Mouse (Mus musculus) kidney, adult 8-10 months (tissue): ENCODE measurements around the gene Zfp84.
"Not testable (repeated sequence)": the region's sequence is repeated elsewhere in the genome, so short reads cannot be mapped to it uniquely, and the experiment has no call there.

Experiments used
- DNase-seq, 2 experiments: peaks; one replicate each; pipeline ENCODE4 v3.0.0; 2022

Zfp84 gene

DNA sequence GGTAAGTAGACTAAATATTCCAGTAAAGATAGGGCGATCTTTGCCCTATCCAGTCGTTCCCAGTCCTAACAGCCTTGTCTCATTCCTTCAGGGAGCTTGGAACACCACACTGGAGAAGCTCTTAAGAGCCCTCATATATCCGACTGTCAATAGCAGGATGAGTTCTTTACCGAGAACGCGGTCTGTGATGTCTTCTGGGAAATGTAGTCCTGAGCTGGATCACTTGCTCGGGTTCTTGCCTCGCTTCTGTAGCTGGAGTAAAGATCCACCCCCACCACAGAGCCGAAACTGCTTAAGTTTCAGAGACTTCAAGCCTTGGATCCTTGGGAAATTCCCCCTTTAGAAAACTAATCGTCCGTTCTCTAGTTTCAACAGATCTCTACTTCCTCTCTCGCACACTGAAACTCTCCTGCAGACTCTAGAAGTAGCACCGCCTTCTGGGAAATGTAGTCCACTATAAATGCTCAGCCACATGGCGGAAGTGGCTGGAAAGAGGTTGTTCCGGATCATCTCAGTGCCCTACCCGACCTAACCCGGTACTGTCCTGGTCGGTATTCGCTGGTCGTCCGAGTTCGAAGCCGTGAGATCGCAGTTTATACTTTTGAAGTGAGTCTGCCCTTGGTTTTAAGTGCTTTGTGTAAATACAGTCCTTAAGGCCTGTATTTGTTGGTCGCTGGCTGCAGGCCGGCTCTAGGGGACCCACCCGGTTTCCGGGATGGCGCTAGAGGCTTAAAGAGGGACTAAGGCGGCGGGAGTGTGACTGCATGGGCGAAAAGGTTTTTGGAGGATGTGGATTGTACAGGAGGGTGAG lies at the start of gene Zfp84:
TSS of gene Zfp84 (plus strand) at position 463 of the 811 bp plus-strand sequence.
- peak; percentile 93 to 95 for DNase-seq

DNA sequence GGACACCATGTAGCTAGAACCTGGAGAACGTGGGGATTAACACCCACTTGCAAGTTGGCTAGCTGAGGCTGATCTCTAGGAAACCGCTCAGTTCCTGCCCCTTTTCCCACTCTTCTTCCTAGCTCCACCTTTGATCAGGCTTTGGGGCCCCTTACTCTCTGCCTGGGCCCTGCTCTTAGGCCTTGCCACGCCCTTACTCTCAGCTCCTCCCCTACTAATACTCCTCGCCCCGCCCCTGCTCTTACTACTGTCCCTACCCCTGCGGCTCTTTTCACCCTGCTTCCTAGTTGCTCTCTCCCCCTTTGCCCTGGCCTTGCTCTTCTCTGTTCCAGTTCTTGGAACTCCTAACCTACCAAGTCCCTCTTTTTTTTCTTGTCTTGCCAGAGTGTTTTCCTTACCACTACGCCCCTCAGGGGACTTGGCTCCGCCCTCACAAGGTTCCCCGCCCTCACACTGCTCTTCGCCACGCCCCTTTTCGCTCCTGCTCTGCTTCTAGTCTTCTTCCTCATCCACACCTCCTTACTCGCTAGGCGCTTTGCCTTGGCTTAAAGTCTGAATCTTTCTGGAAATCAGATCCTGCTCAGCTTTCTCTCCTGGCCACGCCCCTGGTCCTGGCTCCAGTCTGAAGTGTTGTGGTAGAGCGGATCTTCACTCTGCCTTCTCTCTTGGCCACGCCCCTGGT lies 42.8 kb upstream of the Zfp84 start:
- DNase-seq = not testable (repeated sequence)

DNA sequence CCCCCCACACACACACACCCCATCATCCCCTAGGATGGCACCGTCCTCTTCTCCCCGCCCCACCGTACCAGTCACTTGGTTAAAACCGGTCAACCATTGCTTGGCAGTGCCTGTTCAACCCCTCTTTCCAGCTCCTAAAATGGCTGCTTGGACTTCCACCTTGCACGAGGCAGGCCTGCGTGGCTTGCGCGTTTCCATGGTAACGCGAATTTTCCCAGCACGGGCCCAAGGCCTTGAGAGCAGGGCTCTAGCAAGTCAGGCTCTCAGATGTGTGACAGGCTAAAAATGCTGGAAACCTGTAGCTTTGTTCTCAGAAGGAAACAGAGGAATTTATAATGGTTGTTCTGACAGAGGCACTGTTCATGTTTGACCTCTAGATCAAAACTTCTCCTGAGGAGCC lies 41.5 kb upstream of the Zfp84 start, which contains the start of gene Catsperg2:
TSS of gene Catsperg2 (minus strand) at position 173 of the 400 bp plus-strand sequence.
- not testable (repeated sequence) for DNase-seq

DNA sequence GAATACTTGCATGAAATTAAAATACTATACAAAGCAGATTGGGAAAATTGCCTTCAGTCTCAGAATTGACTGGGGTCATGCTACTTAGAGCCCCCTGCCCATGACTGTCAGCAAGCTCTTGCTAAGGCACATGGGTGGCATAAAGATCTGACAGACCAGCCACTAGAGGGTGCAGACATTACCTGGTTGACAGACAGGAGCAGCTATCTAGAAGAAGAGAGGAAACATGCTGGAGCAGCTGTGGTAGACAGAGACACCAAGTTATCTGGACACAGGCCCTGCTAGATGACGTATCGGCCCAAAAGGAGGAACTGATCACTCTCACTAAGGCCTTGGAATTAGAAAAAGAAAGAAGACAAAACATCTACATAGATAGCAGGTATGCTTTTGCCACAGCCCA lies 40.3 kb upstream of the Zfp84 start:
- DNase-seq = peak in 1 of 2 experiments; percentile 3

DNA sequence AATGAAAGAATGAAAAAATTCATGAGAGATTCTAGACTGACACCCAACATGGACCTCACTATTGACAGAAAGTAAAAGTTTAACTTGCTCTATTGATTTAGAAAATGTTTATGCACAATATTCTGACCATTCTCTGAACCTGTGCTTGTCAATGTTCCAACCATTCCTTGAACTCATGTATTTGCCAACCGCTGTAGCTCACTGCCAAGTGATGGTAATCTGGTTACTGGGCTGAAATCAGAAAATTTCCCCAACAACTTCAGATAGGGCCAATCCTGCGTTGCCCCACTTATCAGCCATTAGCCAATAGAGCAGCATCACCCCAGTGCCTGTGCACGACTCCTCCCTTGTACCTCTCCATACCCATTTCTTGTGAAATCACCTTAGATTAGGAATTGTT lies 26.1 kb upstream of the Zfp84 start:
- DNase-seq = no peak

DNA sequence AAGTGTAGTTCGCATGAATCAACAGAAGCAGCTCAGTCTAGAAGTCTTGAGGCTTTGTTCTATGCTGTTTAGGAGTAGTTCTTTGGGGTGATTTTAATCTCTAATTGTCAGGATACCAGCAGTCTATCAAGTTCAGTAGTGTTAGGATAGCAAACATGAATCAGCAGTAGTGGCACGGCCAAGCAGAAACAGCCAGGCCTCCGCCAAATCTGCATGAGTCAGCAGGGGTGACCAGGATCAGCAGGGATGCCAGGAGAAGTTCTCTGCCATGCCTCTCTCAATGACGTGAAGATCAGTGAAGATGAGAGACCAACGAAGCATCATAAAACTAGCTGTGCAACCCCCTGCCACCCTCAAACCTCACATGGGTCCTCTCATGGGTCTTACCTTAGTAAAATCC lies 7.9 kb upstream of the Zfp84 start:
- no peak for DNase-seq

DNA sequence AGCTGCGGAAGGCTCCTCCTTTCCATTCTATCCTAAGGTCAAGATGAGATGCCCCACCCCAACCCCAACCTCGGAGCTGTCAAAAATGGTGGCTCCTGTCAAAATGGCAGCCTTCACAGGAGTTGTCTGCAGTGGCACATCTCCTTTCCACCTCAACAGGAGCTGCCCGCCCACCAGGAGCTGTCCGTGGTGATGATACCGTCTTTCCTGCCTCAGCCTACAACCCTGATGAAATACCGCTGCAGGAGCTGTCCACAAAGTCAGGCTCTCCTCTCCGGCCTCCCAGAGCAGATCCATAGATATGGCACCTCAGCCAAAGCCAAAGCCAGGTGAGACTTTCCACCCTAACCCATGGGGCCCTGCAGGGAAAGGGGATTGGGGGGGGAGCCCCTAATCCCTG lies 3.6 kb upstream of the Zfp84 start:
- no peak for DNase-seq

DNA sequence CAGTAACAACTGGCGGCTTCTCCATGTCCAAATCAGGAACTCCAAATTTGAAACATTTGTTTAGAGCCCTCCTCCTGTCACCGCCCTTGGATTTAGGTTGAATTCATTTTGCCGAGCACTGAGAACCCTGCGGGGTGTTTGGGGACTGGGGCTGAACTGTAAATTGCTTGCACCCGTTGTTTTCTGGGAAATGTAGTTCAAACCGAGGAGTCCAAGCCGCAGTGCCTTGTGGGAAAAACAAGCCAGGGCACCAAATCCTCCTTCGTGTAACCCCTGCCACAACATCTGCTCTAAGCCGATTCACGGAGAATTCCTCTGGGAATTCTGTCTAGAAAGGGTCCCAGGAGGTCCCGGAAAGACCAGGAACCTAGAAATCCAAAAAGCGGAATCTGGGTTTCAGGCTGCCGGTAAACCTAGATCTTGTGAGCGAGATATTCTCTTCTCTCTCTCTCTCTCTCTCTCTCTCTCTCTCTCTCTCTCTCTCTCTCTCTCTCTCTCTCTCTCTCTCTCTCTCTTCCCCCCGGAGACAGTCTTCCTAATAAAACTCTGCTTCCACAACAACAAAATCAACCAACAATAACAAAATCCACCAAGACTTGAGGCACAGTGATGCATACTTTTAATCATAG lies 1.2 kb upstream of the Zfp84 start:
- peak; percentile 83 to 86 for DNase-seq

DNA sequence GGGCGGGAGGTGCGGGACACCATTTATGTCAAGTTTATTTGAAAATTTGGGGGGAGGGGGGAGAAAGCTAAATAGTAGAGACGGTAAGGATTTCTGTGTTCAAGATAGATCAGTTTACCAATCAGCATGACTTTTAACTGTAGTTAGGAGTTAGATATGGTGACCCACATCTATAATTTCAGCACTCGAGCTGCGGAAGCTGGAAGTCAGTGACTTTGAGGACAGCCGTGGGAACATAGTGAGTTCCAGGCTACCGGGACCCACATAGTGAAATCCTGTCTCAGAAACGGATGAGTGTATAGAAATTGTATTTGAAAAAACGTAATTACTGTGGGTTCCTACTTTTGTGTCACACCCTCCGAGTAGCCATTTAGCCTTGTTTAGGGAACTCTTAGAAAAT lies 628 bp downstream of the Zfp84 start:
- no peak for DNase-seq

DNA sequence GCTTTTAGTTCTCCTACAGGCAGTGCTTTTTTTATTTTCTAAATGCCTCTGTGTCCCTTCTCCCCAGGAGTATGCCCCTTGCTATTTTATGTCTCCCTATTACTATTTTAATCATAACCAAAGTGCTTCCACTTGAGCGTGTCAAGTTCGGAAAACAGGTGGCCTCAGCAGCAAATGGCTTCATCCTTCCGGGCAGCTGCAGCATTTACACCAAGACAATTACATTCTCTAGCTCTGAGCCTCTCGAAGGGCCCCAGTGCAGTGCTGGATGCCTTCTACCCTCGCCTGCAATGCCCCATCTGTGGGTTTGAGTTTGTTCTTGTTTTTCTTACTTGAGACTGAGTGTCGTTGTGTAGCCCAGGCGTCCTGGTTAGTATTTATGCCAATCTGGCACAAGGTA lies 5.2 kb downstream of the Zfp84 start:
- DNase-seq = no peak

DNA sequence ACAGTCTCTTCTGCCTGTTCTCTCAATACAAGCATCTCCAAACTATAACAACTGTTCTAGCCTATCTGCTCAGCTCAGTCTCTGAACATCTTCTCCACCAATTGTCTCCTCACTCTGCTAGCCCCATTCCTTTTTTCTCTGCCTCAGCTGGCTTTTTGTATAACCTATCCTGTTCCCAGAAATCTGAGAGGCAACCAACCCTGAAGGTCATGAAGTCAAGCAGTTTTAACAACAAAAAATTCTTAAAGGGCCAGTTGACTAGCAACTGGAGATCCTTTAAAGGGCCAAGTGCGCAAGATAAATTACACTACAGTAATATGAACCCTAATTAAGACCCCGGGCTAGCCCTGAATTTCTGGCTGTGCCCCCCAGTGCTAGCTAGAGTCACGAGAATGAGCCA lies 6.0 kb downstream of the Zfp84 start:
- no peak for DNase-seq

DNA sequence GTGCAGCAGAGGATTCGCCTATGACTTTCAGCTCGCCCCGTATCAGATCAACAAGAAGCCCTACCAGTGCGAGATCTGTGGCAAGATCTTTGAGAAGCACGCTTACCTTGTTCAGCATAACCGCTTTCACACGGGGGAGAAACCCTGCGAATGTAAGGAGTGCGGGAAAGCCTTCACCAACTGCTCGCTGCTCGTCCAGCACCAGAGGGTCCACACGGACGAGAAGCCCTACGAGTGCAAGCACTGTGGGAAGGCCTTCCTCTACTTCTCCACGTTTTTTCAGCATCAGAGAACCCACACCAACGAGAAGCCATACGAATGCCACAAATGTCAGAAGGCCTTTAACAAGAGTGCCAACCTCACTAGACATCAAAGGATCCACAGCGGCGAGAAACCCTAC lies 8.2 kb downstream of the Zfp84 start:
- DNase-seq = no peak

DNA sequence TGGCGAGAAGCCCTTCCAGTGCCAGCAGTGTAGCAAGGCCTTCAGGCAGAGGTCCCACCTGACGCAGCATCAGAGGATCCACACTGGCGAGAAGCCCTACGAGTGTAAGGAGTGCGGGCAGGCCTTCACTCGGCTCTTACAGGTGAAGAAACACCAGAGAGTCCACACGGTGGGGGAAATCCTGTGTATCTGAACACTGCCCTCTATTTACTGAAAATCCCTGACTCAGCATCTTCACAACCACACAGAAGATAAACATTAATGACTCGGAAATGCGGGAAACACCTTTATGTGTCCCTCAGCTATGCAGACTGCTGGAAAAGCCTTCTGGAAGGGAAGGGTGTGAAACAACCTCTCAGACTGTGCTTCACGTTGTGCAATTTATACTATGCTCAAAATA lies 9.0 kb downstream of the Zfp84 start:
- no peak for DNase-seq

DNA sequence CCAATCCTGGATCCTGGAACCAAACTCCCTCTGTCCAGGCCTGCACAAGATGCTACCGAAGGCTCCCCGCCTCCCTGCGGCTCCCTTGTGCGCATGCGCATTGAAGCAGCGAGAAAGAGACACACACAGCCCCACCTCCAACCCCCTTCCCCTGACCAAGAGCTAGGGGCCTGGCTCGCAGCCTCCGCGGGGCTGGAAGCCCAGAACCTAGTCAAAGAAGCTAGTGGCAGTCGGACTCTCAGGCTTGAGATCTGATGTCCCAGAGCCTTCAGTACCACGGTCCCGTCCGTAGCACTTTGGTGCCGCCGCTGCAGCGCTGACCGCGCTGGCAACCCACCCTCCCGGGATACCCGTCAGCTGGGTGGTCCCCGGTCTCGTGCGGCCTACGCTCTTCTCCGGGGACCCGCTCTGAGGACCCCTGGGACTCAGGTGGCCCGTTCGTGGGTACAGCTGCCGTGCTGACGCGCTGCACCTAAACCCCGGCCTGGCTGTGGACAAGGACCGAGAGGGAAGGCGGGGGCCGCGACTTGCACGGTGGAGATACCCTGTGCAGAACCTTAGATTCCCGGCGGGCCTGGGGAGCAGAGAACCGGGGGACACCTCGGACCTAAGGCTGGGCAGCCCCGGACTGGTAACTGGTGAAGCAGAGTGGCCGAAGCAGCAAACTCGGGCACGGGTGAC lies 15.7 kb downstream of the Zfp84 start, which contains the start of gene Zfp30:
TSS of gene Zfp30 (plus strand) at position 128 of the 681 bp plus-strand sequence.
- peak; percentile 80 to 83 for DNase-seq

DNA sequence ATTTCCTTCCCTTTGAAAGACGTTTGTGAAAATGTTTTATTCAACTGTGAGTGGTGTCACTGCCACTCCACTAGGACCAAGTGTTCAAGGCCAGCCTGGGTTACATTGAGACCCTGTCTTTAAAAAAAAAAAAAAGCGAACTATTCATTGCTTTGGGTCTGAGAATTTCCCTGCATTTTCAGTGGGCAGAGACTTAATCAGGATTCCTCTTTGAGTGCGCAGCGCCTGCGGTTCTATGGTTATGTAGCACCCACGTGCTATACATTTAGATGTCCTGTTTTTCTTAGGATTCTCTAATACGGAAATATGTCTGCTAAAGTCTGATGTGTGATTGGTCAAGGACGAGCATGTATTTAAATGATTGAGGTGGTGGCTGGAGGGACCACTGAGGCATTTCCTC lies 16.7 kb downstream of the Zfp84 start:
- DNase-seq = no peak

DNA sequence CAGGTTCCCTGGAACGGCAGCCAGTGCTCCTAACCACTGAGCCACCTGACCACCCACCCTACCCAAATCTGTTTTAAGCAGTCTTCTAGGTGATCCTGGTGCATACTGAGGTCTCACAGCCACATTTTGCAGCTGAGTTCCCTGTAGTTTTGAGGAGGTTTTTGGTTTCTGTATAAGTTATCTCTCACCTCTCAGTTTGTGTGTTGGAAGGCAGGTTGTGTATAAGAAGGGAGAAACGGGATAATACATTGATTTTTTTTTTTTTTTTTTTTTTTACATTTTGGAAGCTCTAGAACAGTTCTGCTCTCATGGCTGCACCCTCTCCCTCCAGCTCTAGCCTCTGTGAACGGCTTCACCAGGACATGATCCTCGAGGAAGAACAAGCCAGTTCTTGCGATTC lies 17.5 kb downstream of the Zfp84 start:
- no peak for DNase-seq

DNA sequence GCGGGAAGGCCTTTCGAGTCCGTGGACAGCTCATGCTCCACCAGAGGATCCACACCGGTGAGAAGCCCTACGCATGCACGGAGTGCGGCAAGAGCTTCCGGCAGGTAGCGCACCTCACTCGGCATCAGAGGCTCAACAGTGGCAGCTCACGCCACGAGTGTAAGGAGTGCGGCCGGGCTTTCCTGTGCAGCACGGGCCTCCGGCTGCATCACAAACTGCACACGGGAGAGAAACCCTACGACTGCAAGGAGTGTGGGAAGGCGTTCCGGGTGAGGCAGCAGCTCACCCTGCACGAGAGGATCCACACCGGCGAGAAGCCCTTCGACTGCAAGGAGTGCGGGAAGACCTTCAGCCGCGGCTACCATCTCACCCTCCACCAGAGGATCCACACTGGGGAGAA lies 24.6 kb downstream of the Zfp84 start:
- no peak for DNase-seq

DNA sequence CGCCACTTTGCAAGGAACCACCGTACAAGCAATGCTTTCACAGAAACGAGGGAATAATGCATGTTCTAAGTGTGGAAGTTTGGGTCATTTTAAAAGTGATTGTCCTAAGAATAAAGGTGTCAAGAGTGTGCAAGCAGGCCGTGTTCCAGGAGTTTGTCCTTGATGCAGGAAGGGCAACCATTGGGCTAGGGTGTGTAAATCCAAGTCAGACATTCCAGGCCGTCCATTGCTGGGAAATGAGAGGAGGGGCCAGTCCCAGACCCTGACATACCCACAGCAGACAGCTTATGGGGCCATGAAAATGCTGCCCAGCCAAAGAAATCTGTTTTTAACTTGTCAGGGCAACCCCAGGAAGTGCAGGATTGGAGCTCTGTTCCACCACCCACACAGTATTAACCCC lies 38.7 kb downstream of the Zfp84 start:
- no peak for DNase-seq

DNA sequence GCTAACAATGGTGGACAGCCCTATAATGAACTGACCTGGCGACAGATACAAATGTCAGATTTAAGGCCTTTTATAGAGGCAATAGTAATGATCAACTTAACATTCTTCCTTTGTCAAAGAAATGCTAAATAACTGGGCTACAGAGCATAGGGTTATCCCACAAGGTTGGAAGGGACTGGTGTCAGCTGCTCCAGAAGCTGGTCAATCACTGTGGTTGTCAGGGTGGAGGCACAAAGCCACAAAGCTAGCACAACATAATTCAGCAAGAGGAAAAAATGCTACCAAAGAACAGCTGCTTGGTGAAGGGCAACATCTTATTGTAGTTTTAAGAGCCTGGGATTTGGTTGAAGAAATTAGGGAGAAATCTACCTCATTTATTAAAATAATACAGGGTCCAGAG lies 43.9 kb downstream of the Zfp84 start:
- DNase-seq = no peak

DNA sequence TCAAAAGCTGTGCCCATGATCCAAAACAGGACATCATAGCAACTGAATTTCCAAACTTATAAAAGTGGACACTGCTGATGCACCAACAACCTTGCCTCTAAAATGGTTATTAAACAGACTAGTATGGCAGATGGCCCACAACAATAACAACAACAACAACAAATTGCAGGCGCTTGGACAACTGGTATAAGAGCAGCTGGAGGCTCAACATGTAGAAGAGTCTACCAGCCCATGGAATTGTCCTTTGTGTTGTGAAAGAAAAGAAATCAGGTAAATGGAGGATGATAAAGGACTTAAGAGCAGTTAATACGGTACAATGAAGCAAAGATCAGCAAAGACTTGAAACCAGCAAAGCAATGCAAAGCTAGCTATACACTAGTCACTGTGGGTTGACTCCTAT lies 46.0 kb downstream of the Zfp84 start:
- no peak for DNase-seq

DNA sequence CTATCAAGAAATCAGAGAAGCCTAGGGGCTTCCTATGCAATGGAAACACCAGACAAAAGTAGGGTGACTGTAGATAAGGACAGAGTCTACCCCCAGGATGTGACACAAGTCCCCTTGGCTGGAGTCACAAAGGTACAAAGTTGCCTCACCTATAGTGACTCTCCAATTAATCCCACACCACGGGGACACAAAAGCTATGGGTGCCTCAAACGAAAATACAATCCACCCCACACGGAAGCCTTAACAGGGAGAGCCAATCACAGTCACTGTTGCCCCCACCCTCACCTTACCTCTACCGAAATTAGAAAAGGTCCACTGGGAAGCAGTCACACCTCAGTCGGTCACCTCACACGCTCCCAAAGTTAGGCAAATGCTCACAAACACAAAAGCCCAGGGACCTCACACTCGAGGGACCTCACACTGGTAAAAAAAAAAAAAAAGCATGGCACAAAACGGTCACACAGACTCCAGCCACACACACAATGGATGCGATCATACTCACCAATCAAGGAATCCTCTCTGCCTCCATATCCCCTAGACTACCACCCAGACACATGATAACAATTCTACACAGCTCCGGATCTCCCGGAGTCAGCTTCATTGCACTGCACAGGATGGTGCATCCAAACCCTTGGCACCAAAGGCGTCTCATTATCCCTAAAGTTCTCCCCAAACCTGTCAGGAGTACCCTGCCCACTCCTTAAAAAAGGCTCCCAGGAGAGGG lies 46.9 kb downstream of the Zfp84 start:
- no peak for DNase-seq

DNA sequence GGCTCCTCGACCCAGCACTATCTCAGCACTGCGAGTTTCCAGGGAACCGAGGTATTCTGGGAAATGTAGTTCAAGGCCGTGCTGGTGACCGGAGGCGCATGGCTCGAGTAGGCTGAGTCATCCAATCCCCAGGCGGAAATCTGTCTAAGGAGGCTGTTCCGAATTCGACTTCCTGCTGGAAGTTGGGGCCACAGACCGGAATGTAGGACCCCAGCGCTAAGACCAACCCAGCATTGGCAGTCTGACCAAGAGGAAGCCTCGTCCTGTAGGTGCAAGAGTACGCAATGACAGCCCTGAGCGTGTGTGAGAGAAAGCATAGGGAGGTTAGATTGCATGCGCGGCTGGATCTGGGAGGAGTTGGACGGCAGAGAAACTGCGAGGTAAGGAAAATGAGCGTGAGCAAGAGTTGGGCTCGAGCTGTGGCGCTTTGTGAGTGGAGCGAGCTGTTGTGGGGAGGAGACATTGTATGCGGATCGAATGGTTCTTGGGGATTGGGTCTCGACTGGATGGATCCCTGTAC lies 47.6 kb downstream of the Zfp84 start, which contains the start of gene Zfp790:
TSS of gene Zfp790 (plus strand) at position 205 of the 520 bp plus-strand sequence.
- peak; percentile 91 to 93 for DNase-seq
